Mouse (Mus musculus): ENCODE measurements at regions not wholly inside any gene's neighbourhood (a gene's known extent, or its start where the extent isn't known, plus 50 kb on each side); places are given as distances from the start of the nearest gene placed in this dataset.

DNA sequence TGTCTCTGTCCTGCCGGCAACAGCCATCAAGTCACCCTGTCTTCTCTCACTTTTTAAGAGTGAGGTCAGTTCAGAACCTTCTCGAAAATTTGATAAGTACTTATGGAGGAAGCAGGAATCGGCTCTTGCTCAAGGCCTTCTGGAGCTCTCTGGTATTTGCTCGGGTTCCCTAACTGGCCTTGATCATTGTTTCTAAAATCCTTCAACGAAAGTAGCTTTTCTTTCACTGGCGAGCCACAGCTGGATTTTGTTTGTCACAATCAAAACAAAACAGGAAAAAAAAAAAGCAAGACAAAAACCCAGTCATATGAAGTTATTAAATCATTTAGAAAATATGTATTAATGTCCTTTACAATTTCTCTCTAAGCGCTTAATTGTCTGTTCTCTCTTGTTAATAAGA is 156.6 kb upstream of the Tex13c2 start:
- ATAC-seq (ENCODE audit: poor library complexity, severe bottlenecking) = no peak

DNA sequence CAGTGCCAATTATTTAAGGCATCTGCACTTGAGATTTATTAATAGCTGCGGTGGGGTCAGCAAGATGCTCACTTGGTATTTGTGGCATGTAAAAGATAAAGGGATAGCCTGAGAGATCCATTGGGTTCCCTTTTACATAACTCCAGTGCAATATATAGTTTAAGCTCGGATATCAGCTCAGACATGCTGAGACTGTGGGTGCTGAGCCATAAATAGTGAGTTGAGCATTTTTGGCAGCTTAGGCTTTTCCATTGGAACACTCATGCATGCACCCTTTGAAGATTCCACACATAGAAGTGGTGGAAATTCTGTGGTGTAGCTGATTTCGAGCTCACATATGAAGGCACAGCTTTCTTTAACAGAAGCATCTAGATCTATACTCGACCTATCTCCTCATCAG is 155.9 kb upstream of the Tex13c2 start:
- ATAC-seq (ENCODE audit: poor library complexity, severe bottlenecking) = no peak

DNA sequence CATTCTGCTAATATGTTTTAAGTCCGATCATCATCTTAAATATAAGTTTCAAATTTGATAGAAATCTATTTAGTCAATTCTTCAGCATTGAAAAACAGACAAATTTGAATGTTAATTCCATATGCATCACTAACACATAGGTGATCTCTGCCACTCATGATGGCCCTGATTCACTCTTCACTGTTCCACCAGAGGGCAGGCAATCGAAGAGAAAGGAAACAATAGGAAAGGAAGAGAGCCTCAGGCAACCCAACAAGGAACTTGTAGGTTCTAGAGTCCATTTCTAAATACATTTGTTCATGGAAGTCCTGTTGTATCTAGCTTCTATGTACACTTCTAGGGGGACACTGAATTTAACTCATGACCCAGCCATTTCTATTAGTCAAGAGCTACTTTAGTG is 154.7 kb upstream of the Tex13c2 start:
- no peak for ATAC-seq (ENCODE audit: poor library complexity, severe bottlenecking)

DNA sequence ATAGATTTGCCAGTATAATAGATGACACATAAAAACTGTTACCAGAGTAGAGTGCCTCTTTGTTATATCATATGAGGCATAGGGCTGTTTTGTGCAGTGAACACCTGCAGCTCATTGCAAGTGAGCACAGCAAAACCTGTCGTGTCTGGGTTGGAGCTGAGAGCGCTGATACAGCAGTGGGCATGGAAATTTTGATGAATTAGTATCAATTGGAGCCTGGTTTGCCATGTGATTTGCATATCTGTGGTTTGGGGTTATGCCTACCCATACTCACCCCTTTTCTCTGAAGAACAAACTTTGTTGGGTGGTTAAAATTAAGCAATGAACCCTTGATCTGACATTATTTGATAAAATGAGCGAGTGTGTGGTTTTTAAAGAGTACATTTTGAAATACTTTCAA is 152.7 kb upstream of the Tex13c2 start:
- ATAC-seq (ENCODE audit: poor library complexity, severe bottlenecking) = no peak

DNA sequence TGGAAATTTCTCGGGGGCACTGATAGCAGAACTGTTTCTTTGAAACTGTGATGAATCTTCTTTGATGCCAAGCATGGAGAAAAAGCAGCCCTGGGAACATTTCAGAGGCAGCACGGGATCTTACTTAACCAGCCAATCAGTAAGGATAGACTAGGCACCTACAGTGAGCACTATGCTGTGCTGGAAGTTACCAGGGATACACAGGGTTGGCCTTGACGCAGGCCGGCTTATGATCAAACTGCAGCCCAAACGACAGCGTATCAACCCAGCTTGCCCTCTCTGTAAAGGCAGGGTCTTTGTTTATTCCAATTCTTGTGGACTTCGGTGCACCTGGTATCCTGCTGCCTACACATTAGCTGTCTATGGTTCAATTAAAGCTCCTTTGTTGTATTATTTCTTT is 147.1 kb upstream of the Tex13c2 start:
- ATAC-seq (ENCODE audit: poor library complexity, severe bottlenecking) = no peak

DNA sequence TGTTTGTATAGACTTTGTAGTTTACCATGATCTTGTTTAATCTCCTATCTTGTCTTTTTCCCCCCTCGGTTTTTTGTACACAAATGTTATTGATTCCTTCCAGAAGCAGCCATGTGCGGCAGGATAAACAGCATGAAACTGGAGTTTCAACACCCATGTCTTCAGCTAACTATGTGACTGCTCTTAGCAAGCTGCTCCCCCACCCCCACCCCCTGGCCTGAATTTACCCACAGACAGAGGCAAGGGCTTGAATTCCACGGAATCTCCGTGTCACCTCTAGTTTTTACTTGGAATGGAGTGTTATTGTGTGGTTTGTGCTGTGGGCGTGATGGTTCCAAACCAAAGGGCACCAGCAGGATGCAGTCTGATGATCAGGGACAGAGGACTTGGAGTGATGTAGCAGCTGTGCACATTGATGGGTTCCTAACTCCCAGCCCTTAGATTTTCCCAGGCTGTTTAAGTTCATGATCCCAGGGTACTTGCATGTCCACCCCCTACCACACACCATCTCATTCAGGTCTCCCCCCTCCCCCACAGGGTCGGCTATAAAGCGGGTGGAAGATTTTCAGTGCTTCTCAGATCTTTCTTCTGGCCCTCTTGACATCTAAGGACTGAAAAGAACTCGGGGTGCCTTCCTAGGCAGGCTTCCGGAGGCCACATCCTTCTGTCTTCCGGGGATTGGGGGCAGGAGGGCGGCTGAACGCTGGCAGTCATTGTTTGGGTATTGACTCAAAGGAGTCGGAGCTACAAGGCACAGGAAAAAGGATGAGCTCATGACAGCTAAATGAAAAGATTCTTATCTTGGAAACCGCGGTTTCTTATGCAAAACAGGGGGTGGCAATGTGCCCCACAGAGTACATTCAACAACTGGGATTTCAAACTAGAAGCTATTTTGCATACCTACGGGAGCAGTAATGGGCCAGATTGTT is 146.3 kb upstream of the Tex13c2 start:
- no peak for ATAC-seq (ENCODE audit: poor library complexity, severe bottlenecking)

DNA sequence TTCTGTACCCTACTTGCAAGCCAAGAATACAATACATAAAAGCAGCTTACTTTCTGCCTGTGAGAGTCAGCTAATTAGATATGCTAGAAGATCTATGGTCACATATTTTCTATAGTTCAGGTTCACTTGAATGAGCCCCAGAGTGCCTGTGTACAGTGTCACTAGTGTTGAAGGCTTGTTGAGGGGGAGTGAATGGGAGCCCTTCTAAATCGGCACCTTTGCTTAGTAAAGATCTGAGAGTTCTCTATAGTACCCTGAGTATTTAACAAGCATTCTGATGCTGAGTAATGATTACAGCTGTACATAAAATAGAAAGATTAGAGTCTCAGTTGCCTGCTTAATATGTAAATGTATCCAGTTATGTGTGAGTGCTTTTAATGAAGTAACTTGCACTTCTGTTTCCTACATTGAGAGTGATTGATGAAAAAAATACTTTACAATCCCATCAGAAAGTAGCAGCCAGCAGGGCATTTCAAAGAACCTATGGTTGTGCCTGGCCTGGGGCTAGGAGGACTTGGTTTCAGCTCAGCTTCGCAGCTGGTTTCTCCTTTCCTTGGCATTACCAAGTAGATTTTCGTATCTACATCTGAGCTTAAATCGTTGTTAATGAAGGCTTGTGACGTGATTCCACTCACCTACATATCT is 136.8 kb upstream of the Tex13c2 start:
- ATAC-seq (ENCODE audit: poor library complexity, severe bottlenecking) = no peak

DNA sequence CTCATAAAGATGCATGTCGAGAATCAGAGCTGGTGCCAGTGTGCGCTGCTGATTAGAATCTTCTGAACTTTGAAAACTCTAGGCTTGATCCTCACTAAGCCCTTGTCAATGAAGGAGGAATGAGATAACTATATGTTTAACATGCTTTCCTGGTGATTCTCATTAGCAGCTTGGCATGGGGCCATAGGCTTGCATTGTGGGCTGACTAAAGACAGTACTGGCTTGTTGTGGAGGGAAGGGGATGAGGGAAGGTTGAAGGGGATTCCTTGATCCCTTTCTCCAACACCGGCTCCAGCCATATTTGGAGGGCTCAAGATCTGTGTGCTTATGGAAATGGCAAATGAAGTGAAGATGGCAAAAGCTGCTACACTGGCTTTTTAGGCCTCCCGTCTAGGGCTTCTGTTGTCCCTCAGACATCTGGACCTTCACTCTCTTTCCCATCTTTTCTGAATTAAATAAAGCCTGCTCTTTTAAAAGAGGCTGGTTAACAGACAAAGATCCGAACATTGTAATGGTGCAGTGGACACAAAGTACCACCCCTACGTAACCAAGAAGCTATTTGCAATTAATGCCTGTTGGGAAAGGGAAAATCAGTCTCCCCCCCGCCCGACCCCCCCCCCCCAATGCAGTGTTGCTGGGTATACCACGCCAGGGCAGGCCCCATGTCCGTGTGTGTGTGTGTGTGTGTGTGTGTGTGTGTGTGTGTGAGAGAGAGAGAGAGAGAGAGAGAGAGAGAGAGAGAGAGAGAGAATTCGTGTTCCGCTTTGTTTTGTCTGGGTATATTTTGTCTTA is 129.9 kb upstream of the Tex13c2 start:
- no peak for ATAC-seq (ENCODE audit: poor library complexity, severe bottlenecking)

DNA sequence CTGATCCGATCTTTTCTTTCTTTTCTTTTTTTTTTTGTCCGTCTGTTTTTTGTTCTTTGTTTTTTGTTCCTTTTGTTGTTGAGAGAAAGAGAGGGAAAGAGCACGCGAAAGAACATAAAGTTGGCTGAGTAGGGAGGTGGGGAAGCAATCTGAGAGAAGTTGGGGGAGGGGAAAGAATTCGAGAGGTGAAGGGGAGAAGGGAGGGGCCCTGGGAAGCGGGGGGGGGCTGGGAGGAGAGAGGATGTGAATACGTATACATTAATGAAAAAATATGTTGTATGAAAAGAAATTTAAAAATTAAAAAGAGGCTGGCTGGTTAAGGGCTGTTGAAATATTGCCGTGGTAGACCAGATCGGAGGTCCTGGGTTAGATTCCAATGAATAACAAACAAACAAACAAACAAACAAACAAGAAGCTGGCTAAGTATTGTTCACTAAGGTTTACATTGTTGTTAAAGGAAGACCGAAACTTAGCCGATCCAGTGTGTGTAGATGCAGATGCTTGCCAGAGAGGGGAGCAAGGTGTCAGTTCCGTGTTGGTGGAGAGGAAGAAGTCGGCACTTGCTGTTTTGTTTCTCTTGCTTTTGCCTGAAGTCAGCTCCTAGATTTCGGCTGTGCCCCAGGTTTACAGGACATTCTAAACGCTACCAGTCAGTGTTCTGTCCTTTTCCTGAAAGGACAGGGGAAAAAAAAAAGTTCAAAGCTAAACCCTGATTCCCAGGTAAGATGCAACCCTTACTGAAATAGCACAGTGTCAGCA is 129.1 kb upstream of the Tex13c2 start:
- ATAC-seq (ENCODE audit: poor library complexity, severe bottlenecking) = peak; percentile 85

DNA sequence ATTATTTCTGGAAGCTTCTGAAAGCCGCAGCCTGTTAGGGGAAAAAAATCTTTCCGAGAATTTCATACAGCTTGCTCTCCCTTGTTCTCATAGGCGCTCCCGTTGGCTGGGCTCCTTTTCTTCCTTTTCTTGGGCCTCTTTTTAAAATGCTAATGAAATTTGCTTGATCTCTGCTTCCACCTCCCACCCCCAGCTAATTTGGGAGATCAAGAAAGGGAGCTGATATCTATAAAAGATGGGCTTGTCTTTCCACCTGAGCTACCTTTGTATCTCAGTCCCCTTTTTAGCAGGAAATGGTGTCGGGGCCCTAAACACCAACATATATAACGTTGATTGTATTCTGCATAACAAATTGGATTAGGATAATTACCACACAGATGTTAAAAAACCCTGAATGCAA is 128.5 kb upstream of the Tex13c2 start:
- no peak for ATAC-seq (ENCODE audit: poor library complexity, severe bottlenecking)

DNA sequence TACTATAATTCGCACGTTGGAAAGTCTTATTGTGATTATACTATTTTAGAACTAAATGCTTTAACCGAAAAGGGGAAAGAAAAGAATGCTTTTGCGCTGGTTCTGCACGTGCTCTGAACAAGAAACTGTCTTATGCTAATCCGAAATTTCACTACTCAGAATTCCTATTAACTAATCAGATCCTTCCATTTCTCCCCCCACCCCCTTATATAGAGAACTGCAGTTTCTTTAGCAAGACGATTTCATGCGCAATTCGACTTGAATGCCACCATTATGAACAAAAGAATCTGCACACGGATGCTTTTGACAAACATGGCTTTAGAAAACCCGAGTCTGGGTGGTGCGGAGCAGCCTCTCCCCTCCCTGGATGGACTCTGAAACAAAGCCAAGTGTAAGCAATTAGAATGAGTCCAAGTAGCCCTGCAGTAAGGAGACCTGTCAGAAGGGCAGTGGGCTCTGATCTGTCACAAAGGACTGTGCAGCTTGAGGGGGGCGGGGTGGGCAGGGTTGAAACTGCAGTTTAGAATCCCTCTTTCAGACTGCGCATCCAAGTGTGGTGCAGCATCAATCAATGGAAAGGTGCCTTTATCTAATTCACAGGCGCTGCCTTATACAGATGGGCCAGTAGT is 128.0 kb upstream of the Tex13c2 start:
- no peak for ATAC-seq (ENCODE audit: poor library complexity, severe bottlenecking)

DNA sequence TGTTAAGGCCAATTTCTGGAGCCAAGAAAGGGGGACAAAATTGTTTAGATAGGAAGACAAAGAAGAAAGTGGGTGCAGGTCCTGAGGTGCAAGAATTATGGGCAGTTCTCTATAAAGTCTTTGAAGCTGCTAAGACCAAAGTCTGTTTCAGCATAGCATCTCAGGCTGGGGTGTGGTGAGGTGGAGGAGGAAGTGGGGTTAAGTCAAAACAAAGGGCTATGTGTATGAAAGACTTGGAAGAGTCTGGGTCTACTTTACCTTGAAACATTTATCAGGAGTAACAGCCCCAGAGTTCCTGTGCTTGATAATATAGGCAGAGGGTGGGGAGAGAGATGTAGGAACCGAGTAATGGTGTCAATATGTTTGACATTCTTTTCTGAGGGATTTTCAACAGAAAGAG is 125.4 kb upstream of the Tex13c2 start:
- no peak for ATAC-seq (ENCODE audit: poor library complexity, severe bottlenecking)

DNA sequence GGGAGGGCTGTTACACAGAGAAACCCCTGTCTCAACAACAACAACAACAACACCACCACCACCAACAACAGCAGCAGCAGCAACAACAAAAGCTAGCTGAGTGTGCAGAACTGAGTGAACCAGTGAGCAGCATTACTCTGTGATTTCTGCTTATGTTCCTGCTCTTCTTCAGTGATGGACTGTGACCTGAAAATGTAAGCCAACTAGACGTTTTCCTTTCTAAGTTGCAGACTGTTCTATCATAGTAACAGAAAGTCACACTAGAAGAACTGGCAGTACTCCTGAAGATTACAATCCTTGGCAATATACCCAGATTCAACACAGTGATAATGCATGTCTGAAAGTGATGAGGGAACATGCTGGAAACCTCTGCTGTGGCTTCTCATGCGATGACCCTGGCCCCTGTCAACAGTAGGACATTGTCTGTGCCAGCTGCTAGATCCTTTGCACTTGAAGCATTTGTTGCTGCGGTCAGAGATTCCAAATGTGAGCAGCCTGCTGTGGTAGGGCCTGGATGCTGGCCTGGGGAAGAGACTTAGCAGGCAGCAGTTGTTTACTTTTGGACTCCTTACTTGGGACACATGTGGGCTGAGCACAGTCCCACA is 115.6 kb upstream of the Tex13c2 start:
- no peak for ATAC-seq (ENCODE audit: poor library complexity, severe bottlenecking)

DNA sequence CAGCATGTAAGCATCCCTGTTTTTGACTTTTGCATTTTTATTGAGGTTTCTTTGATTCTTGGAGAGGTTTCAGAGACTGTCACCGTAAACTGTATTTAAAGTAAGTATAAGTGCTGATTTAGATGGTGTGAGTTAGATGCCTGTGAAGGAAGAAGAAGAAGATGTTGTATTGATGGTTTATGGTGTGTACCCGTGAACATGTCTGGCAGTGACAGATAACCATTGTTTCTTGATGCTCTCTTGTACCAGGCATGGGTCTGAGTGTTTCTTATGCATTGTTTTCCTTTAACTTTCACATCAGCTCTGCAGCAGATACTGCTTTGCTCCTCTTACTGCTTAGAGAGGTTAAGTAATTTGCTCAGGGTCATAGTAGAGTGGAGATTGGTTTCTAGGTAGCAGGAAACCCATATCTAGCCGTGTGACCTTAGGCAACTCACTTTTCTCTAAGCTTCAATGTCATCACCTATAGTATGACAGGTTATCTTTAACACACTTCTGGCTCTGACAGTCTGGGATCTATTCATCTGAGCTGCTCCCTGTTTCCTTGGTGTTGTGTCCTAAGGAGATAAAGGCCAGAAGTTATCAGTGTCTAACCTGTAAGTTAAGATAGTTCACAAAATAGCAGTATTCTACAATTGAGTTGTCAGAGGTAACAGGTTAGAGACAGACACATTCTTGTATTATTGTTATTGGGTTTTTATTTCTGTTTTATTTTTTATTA is 95.5 kb upstream of the Tex13c2 start:
- ATAC-seq (ENCODE audit: poor library complexity, severe bottlenecking) = no peak

DNA sequence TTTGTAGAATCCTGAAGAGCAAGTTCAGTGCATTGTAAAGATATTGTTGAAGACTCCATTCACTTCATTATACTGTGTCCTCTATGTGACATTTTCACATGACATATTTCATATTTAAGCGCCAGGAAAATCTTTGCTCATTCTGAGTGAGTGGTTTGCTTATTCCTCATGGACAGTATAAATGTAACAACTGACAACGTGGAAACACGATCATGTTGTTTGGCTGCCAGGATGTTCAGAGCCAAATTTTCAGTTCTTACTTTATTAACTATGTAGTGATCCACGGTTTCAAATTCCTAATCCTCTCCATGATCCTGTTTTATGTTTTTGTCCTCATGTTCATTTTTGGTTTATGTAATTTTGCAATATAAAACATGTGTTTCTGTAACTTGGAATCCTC is 93.0 kb upstream of the Tex13c2 start:
- no peak for ATAC-seq (ENCODE audit: poor library complexity, severe bottlenecking)

DNA sequence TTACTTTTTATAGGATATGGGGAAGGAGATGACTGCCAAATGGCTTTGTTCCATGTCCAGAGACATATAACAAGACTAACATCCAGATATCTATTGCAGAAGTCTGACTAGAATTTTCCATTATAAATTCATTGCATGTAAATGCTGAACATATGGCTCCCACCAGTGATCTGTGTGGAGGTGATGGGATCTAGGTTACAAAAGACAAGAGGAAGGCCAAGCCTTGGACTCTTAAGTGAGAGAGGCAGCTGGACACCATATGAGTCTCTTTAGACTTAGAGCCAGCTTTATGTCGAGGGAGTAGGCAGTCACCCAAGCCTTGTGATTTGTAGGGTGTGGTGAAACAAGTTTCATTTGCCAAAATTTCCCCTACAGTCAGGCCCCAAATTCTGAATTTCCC is 90.7 kb upstream of the Tex13c2 start:
- ATAC-seq (ENCODE audit: poor library complexity, severe bottlenecking) = no peak

DNA sequence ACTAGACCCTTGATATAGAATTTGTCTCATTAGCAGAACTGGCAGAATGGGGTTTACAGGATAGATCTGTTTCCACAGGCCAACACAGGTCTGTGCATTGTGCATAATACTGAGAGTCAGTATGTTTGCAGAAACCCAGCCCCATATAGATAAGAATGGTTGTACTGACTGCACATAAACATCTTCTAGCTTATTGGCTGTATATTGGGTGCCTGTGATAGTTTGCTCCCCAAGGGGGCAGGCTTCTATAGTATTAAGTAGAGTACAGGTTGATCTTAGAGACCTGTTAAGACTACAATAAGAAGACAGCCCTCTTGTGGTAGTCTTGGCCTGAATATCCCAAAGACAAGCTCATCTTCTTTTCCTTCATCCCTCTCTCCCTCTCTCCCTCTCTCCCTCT is 90.1 kb upstream of the Tex13c2 start:
- peak; percentile 58 for ATAC-seq (ENCODE audit: poor library complexity, severe bottlenecking)

DNA sequence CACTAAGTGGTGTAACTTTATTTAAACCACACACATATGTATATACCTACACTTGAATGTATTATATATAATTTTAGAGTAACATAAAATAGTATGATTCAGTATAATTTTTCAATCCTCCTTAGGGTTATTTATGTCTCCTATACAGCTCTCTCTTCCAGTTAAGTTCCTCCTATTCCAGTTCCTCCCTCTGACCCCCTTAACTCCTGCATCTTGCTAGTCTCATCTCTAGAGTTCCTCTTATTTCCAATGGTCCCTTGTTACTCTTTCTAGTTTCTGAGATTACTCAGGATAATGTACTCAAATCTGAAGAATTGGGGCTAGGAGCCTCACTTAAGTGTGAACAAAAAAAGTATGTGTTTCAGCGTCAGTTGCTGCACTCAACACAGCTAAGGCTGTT is 88.4 kb upstream of the Tex13c2 start:
- ATAC-seq (ENCODE audit: poor library complexity, severe bottlenecking) = peak; percentile 78

DNA sequence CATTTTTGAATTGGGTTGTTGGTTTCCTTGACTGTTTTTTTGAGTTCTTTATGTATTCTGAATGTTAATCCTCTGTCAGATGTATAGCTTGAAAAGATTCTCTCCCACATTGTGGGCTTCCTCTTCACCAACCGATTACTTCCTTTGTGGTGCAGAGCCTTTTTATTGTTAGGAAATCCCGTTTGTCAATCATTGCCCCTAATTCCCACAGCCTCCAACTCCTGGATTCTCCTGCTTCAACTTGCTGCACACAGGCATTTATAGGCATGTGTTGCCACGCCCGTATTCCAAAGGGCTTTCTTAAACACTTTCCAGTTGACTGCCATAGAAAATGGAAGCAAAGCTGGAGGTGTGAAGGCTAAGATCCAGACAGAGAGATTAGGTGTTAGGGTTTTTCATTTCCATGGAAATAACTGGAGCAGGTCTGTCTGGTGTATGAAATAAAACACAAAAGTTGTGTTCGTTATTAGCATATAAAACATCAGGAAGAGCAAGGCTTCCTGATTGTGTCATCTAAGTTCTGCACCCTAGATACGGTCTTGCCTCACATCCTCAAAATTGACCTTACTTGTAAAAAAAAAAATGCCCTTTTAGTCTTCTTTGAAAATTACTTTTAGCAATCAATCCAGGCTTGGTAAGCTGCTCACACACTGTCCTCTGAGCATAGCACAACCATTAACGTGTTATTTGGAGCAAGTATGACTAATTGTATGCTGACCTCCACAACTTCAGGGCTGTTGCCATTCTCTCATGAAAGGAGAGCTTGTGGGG is 87.7 kb upstream of the Tex13c2 start:
- ATAC-seq (ENCODE audit: poor library complexity, severe bottlenecking) = peak; percentile 72

All from megakaryocyte, adult 5-6 weeks (primary cell).